Mouse (Mus musculus) hindbrain, embryonic 13.5 days (tissue): ENCODE results near the gene Gm13697. TPM values are rescaled to one million over a fixed set of nuclear protein-coding genes. Genes with fewer than 3 reads are reported as not detected.
"Not testable (repeated sequence)": the region's sequence is repeated elsewhere in the genome, so short reads cannot be mapped to it uniquely, and the experiment has no call there.

Experiments used
- ATAC-seq: fragments of 200-750 bp; cut with Nextera tagmentation; 2 replicates; pipeline ENCODE4 v1.8.0; 2017; ENCODE audit warnings: moderate TSS enrichment; ENCODE audit not compliant: low FRiP score
- H3K27ac ChIP-seq: fragments of 300-500 bp; sonication (generic); 2 replicates; pipeline ENCODE4 v1.5.1; 2015; ENCODE audit warnings: inconsistent platforms, mild to moderate bottlenecking, moderate library complexity
- H3K27me3 ChIP-seq: fragments of 300-500 bp; sonication (generic); 2 replicates; pipeline ENCODE4 v1.6.1; 2015; ENCODE audit warnings: mild to moderate bottlenecking, inconsistent platforms
- H3K36me3 ChIP-seq: fragments of 300-500 bp; sonication (generic); 2 replicates; pipeline ENCODE4 v1.6.1; 2015; ENCODE audit warnings: mild to moderate bottlenecking, inconsistent platforms
- H3K4me1 ChIP-seq: fragments of 300-500 bp; sonication (generic); replicated peaks from 2 replicates; pipeline ENCODE4 v1.6.1; 2015; ENCODE audit warnings: inconsistent platforms
- H3K4me2 ChIP-seq: fragments of 300-500 bp; sonication (generic); 2 replicates; pipeline ENCODE4 v1.6.1; 2015; ENCODE audit warnings: inconsistent platforms, mild to moderate bottlenecking, moderate library complexity
- H3K4me3 ChIP-seq: fragments of 300-500 bp; sonication (generic); 2 replicates; pipeline ENCODE4 v1.5.1; 2015; ENCODE audit warnings: mild to moderate bottlenecking, inconsistent platforms
- H3K9ac ChIP-seq: fragments of 300-500 bp; sonication (generic); 2 replicates; pipeline ENCODE4 v1.6.1; 2015; ENCODE audit warnings: mild to moderate bottlenecking, inconsistent platforms
- H3K9me3 ChIP-seq: fragments of 300-500 bp; sonication (generic); 2 replicates; pipeline ENCODE4 v1.6.1; 2016; ENCODE audit warnings: inconsistent platforms
- WGBS: fragments of 180-500 bp; shearing (Covaris S2); methylation state at CpG from one replicate; pipeline ENCODE4 v1.1.7; 2015; 5-methylcytosine and 5-hydroxymethylcytosine counted together
- polyA plus RNA-seq: library from polyadenylated mRNA; unstranded; fragments of >200 nt; fragmentation: Nextera tagmentation; extraction: Ambion mirVana; gene quantifications from 2 replicates; pipeline ENCODE4 v1.2.1, GENCODE M21; 2015

Gm13697 gene
- polyA plus RNA-seq, 1 experiment from 2014 or later, result not detected

DNA sequence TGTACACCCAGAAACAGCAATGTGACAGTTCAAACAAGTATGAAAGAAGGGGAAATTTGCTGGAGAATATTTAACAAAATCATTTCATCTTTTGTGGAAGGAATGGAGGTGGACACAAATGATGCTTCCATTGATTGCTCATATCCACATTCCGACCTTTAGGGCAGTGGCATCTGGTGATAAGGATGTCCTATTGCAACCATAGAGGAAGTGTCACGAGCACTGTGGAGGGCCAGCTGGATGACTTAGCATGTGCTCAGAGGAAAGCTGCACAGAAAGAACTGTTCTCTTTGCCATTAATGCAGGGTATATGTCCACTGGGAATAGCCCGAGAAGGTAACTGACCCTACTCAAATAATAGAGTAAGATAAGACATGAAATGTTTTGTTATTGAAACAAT is 25.3 kb downstream of the Gm13697 start:
- no peak overlapping the region for H3K4me2 ChIP-seq
- H3K36me3 ChIP-seq, result no peaks in the 10 kb centered on the region
- no peak overlapping the region for H3K9ac ChIP-seq
- H3K27ac ChIP-seq, result no peak overlapping the region
- WGBS, result 76% methylated on average over 3 of the region's 3 CpGs
- no peak overlapping the region for H3K4me3 ChIP-seq
- H3K9me3 ChIP-seq, result no peaks in the 10 kb centered on the region
- no peaks in the 10 kb centered on the region for H3K4me1 ChIP-seq
- ATAC-seq, result no peak
- no peaks in the 10 kb centered on the region for H3K27me3 ChIP-seq

DNA sequence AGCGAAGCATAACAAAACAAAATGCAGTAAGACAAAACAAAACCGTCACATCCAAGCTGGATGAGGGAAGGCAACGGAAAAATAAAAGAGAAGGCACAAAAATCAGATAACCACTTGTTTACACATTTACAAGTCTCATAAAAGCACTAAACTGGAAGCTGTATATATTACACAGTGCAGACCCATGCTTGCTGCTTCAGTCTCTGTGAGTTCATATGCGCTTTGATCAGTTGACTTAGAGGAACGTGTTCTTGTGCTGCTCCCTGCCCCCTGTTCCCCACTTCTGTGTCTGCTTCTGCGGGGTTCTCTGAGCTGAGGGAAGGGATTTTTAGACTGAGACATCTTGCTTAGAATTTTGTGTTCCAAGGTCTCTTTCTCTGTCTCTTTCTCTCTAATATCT is 30.0 kb downstream of the Gm13697 start:
- Histone ChIP-seq H3K9me3 (no peaks in the 10 kb centered on the region), H3K4me2 (no peak overlapping the region), H3K36me3 (no peaks in the 10 kb centered on the region), H3K27ac (no peak overlapping the region), H3K4me1 (no peaks in the 10 kb centered on the region), H3K4me3 (no peak overlapping the region), H3K27me3 (no peaks in the 10 kb centered on the region), H3K9ac (no peak overlapping the region)
- 83% methylated on average over 6 of the region's 6 CpGs for WGBS
- no peak for ATAC-seq

DNA sequence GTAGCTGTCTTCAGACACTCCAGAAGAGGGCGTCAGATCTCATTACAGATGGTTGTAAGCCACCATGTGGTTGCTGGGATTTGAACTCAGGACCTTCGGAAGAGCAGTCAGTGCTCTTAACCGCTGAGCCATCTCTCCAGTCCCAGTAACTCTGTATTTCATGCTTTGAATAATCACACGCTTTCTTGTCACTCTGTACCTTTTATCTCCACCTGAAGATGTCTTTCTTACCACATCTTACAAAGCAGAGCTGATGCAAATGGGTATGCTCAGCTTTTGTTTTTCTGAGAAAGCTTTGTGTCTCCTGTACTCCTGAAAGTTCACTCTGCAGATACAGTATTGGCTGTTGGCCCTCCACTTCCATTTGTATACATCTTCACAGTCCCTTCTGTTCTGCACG is 31.7 kb downstream of the Gm13697 start:
- not testable (repeated sequence) for H3K4me3 ChIP-seq, H3K27me3 ChIP-seq, H3K9ac ChIP-seq, H3K36me3 ChIP-seq, H3K27ac ChIP-seq, H3K4me1 ChIP-seq, H3K9me3 ChIP-seq, H3K4me2 ChIP-seq, ATAC-seq
- WGBS, result 87% methylated on average over 5 of the region's 5 CpGs

DNA sequence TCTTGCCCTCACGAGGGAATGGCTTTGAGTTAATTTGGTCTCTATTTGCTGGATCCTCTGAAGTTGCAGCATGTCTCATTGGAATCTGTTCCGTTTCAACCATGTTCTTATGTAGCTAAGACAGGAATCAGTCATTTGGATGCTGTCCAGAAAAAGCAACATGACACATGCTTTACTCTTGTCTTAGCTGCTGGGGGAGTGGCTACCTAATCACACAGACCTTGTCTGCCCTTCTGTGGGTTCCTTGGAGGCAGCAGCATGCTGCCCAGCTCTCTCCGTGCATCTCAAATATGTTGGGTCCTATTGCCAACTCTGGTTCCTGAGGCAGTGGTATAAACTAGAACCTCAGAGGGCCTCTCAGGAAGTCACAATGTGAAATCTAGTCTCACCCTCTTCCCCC is 33.8 kb downstream of the Gm13697 start:
- Histone ChIP-seq H3K36me3 (no peaks in the 10 kb centered on the region), H3K9me3 (no peaks in the 10 kb centered on the region), H3K9ac (no peak overlapping the region), H3K4me3 (no peak overlapping the region), H3K27me3 (no peaks in the 10 kb centered on the region), H3K4me2 (no peak overlapping the region), H3K27ac (no peak overlapping the region), H3K4me1 (no peaks in the 10 kb centered on the region)
- WGBS, result 82% methylated on average over 3 of the region's 3 CpGs
- ATAC-seq, result no peak

DNA sequence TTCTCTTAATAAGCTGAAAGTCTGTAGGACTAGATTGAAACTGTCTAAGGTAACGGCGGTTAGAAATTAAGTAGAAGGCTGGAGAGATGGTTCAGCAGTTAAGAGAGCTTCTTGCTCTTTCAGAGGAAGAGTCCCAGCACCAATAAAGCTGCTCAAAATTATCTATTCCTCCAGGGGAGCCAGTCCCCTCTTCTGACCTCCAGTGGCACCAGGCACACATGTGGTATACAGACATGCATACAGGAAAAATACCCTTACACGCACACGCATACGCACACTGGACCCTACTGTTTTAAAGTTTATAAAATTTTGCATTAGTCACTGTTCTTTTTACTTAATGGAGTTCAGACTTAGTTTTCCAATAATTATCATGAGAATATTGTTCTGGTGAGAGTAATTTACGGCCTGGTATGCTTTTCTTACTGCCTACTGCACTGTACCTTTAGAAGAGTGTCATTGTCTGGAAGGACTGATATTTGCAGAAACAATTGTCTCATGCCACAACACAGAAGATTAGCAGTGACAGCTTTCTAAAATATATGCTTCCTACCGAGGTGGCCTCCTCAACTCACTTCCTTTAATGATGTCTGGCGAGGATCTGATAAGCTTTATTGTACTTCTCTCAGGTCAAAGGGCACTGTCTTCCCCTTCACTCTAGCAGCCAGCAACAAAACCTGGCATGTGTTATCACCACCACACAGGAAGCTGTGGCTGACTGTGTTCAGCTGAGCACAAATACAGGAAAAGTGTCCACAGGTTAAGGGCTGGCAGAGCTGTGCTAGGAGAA is 35.2 kb downstream of the Gm13697 start:
- no peak overlapping the region for H3K27ac ChIP-seq
- H3K4me3 ChIP-seq, result no peak overlapping the region
- H3K9ac ChIP-seq, result no peak overlapping the region
- H3K36me3 ChIP-seq, result no peaks in the 10 kb centered on the region
- no peaks in the 10 kb centered on the region for H3K9me3 ChIP-seq
- ATAC-seq, result no peak; the same call in 1 of the 2 replicates
- no peaks in the 10 kb centered on the region for H3K4me1 ChIP-seq
- no peaks in the 10 kb centered on the region for H3K27me3 ChIP-seq
- 77% methylated on average over 8 of the region's 8 CpGs for WGBS
- H3K4me2 ChIP-seq, result no peak overlapping the region

DNA sequence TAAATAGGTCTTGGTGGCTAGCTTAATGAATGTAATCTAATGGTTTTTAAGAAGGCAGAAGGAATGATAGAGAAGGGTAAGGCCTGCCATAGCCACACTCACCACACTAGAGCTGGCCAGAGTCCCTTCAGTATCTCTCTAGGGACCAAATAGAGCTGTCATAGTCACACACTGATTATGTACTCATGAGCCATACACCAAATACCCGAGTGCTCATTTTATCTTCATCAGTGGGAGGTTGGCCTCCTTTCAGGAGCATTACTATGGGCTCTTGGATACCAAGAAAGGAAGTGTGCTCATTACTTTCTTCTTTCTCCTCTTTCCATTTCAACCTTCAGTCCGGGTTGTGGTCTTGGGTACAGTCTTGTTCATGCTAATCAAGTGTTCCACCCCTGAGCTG is 37.4 kb downstream of the Gm13697 start:
- WGBS, result 75% methylated on average over 2 of the region's 2 CpGs
- no peak overlapping the region for H3K9ac ChIP-seq
- no peak overlapping the region for H3K4me2 ChIP-seq
- no peak for ATAC-seq
- H3K4me1 ChIP-seq, result no peaks in the 10 kb centered on the region
- H3K27ac ChIP-seq, result no peak overlapping the region
- no peaks in the 10 kb centered on the region for H3K27me3 ChIP-seq
- H3K36me3 ChIP-seq, result no peaks in the 10 kb centered on the region
- no peaks in the 10 kb centered on the region for H3K9me3 ChIP-seq
- H3K4me3 ChIP-seq, result no peak overlapping the region

DNA sequence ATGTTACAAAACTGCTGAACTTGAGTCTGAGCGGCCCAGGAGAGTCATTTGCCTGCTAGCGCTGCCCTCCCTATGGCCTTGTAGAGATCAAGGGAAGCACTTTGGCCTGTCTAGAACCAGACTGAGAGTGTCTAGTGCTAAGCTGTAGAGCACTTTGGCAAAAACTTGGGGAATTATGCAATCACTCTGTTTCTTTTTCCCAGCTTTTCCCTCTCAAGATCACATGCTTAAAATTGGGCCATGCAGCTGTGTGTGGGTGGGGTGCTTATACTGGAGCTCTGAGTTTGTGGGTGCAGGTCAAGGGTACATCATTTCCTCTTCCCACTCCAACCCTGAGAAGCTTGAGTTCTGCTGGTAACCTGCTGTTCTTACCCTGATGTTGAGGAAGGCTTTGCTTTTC is 38.4 kb downstream of the Gm13697 start:
- ATAC-seq, result no peak
- 96% methylated on average over 2 of the region's 2 CpGs for WGBS
- no peak overlapping the region for H3K9ac ChIP-seq
- H3K36me3 ChIP-seq, result no peaks in the 10 kb centered on the region
- H3K27me3 ChIP-seq, result no peaks in the 10 kb centered on the region
- H3K4me2 ChIP-seq, result no peak overlapping the region
- H3K9me3 ChIP-seq, result no peaks in the 10 kb centered on the region
- no peak overlapping the region for H3K4me3 ChIP-seq
- no peak overlapping the region for H3K27ac ChIP-seq
- H3K4me1 ChIP-seq, result no peaks in the 10 kb centered on the region

DNA sequence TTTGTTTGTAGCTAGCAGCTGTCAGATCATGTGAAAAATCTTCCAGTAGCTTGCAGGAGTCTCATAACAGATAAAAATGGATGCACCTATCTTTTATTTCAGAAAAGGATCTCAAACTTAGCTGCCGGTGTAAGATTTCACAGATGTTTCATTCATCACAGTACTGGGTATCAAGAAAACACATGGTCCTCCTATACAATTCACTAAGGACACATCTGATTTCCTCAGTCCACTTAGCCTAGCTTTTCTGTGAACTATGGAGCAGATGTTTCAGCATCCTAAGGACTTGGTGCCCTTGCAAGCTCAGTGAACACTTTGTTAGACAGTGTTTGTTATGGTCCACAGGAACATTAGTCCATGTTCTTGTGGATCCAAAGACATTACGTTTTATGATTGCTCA is 38.8 kb downstream of the Gm13697 start:
- Histone ChIP-seq H3K27me3 (no peaks in the 10 kb centered on the region), H3K36me3 (no peaks in the 10 kb centered on the region), H3K4me2 (no peak overlapping the region), H3K9me3 (no peaks in the 10 kb centered on the region), H3K4me1 (no peaks in the 10 kb centered on the region), H3K27ac (no peak overlapping the region), H3K9ac (no peak overlapping the region), H3K4me3 (no peak overlapping the region)
- 86% methylated on average over 2 of the region's 2 CpGs for WGBS
- no peak for ATAC-seq

DNA sequence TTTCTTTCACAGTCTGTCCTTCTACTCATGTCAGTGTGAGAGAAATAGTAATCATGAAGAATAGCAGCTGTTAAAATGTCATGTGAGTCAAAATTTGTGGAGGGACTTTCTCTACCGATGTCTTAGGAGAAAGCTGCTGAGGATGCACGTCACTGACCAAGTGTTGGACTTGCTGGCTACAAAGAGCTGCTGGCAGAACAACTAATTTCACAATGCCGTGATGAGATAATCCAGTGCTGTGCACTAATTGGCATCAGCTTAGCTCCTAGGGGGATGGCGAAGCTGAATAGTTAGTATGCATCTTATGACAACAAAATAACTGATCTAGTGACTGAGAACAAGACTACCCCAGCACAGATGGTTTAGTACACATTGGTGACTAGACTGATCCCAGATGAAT is 40.7 kb downstream of the Gm13697 start:
- no peak for ATAC-seq
- H3K36me3 ChIP-seq, result no peaks in the 10 kb centered on the region
- WGBS, result 68% methylated on average over 4 of the region's 4 CpGs

DNA sequence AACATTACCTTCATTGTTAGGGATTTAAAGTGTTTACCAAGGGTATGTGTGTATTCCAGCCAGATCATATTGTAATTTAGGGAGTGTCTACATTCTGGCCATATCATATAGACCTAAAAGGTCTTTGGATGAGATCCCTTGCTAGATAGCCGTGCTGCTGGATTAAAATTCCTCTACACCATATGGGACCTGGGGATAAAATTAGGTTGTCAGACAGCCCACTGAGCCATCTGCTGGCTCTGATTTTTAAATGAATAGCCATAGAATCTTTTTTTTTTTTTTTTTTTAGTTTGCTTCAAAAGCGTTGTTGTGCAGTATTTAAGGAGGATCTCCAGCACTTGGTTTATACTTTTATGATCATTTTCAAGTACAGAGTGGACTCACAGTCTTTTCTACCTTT is 48.0 kb downstream of the Gm13697 start:
- no peaks in the 10 kb centered on the region for H3K4me1 ChIP-seq
- no peaks in the 10 kb centered on the region for H3K36me3 ChIP-seq
- H3K27me3 ChIP-seq, result no peaks in the 10 kb centered on the region
- no peak overlapping the region for H3K4me2 ChIP-seq
- no peak for ATAC-seq
- no peak overlapping the region for H3K27ac ChIP-seq
- no peak overlapping the region for H3K4me3 ChIP-seq
- H3K9ac ChIP-seq, result no peak overlapping the region
- H3K9me3 ChIP-seq, result no peaks in the 10 kb centered on the region
- WGBS, result 80% methylated on average over 2 of the region's 2 CpGs

More for the DNA sequence above, 40.7 kb downstream of the Gm13697 start:
- no peaks in the 10 kb centered on the region for H3K27me3 ChIP-seq
- no peak overlapping the region for H3K9ac ChIP-seq
- H3K9me3 ChIP-seq, result no peaks in the 10 kb centered on the region
- no peak overlapping the region for H3K4me3 ChIP-seq
- no peaks in the 10 kb centered on the region for H3K4me1 ChIP-seq
- H3K4me2 ChIP-seq, result no peak overlapping the region
- H3K27ac ChIP-seq, result no peak overlapping the region

DNA sequence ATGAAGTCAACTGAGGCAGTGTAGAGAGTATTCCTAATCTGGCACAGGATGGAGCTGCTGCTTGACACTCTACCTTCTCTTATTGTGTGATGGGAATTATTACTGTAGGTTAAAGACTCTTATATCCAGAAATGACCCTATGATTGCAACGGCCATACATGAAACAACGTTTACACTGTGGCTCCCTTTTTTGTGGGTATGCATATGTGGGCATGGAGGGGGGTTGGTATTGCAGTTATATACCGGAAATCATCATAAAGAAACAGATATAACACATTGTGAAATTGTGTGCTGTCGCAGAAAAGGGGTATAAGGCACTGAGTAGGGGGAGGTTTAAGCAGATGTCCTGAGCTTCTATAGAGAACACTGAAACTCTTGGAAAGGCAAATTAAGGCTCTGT is 51.5 kb downstream of the Gm13697 start:
- H3K9me3 ChIP-seq, result no peaks in the 10 kb centered on the region
- WGBS, result 90% methylated on average over 4 of the region's 4 CpGs
- H3K27me3 ChIP-seq, result no peaks in the 10 kb centered on the region
- H3K27ac ChIP-seq, result no peak overlapping the region
- H3K9ac ChIP-seq, result no peak overlapping the region
- H3K4me2 ChIP-seq, result no peak overlapping the region
- no peak for ATAC-seq
- H3K4me1 ChIP-seq, result no peaks in the 10 kb centered on the region
- H3K36me3 ChIP-seq, result no peaks in the 10 kb centered on the region
- H3K4me3 ChIP-seq, result no peak overlapping the region
